Mouse (Mus musculus) right cerebral cortex, adult 18-20 months (tissue): ENCODE data around the gene Pcdh20.
A peak's percentile ranks its signal among the peaks of the same experiment; 100 is the strongest.

Source experiments
- DNase-seq: peaks from one replicate; pipeline ENCODE4 v3.0.0; 2022; ENCODE audit warnings: mixed read lengths

Gene Pcdh20

GRCm38 (mm10) chr14:88470495-88471434 lies at the start of gene Pcdh20:
Gene Pcdh20, minus strand, starts transcription at chr14:88471396.
- DNase-seq, result peak; percentile 62

DNA sequence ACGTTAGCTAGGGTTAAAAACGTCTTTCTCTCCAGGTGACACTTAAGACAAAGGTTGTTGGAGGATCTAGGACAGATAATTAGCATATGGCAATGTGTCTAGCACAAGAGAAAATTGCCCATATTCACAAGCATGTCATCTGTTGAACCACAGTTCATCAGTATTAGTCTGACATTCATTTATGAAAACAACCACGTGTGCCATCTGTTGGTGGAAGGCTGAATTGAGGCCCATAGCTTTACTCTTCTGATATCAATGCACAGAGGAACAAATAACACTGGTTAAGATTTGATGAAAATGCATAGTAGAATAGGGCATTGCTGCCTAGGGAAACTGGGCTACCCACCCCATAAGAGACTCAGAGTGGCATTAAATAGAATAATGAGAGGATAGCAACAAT lies 8.7 kb upstream of the Pcdh20 start:
- peak; percentile 3 for DNase-seq

GRCm38 (mm10) chr14:88469956-88470355 lies 1.2 kb downstream of the Pcdh20 start:
- DNase-seq, result no peak

- no peak for DNase-seq
These were observed 1.8 kb downstream of the Pcdh20 start for GRCm38 (mm10) chr14:88469361-88469760.

GRCm38 (mm10) chr14:88466416-88466815 lies 4.8 kb downstream of the Pcdh20 start:
- peak; percentile 40 for DNase-seq

GRCm38 (mm10) chr14:88464356-88464755 lies 6.8 kb downstream of the Pcdh20 start:
- no peak for DNase-seq

DNA sequence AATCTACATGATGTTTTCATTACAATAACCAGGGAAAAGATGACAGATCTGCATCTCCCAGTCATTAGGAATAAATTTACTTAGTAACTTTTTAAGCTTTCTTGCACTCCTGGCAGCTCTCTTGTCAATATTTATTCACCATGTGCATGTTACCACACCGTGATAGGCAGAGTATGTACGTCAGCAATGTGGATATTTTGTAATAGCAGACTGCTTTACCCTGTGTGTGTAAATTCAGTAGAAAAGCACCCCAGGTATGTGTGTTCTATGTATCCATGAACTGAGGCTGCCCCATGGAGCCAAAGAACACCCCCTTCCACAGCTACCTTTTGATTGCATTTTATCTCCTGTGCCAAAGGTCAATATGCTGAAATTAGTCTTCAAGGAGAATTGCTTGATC lies 7.8 kb downstream of the Pcdh20 start:
- DNase-seq, result no peak

DNA sequence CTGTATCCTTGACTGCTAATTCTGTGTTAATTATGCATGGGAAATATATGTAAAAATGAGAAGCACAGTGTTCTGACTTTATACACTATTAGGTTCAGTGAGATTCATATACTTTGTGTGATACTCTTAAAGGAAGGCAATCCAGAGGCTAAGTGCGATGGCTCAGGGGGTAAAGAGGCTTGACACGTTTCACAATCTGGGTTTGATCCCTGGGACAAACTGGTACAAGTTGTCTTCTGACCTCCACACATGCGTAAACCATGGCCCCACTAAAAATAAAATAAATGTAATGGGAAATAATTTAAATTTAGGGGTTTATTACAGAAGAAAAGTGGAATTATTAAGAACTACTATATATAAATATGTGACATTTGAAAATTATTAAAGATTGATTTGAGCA lies 8.3 kb downstream of the Pcdh20 start:
- no peak for DNase-seq

GRCm38 (mm10) chr14:88460705-88461104 lies 10.5 kb downstream of the Pcdh20 start:
- no peak for DNase-seq

DNA sequence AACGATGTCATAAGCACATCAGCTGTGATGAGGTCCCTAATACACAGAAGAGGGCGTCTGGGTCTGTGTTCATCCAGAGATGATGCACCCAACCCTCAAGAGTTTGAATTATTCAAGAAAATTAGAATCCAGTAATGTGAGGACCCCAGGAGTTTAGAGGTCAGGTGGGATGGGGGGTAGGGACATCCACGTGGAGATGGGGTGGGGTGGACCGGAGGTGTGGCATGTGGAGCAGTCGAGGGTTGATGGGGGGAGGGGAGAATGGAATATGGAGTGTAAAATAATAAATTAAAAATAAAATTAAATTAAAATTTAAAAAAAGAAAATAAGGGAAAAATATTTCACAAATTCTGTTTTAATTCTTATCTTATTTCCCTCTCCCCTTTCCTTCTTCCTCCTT lies 27.9 kb downstream of the Pcdh20 start:
- DNase-seq, result no peak

DNA sequence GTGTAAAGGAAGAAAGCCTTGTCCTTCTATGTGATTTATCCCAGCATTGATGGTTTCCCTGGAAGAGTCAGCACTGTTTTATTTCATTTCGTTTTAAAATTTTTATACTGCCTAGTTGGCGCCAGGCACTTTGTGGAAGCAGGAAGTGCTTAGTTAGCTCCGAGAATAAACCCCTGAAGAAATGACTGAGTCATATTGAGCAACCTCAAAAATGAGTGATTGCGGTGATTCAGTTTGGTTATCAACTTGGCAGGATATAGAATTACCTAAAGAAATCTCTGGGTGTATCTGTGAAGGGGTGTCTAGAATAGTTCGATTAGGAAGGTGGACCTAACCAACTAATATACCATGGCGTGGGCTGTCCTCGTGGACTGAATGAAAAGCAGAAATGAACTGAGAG lies 41.8 kb downstream of the Pcdh20 start:
- DNase-seq, result no peak

GRCm38 (mm10) chr14:88427370-88427769 lies 43.8 kb downstream of the Pcdh20 start:
- no peak for DNase-seq
